Mouse (Mus musculus) thymus, postnatal 0 days (tissue): ENCODE results near the gene Trim26. TPM values are rescaled to one million over a fixed set of nuclear protein-coding genes. Genes with fewer than 3 reads are reported as not detected.
A peak's percentile ranks its signal among the peaks of the same experiment; 100 is the strongest.
"Not testable (repeated sequence)": the region's sequence is repeated elsewhere in the genome, so short reads cannot be mapped to it uniquely, and the experiment has no call there.

ENCODE experiments used
- DNase-seq: peaks from one replicate; pipeline ENCODE4 v3.0.0-alpha.2; 2015; ENCODE audit warnings: low spot score
- polyA plus RNA-seq: library from polyadenylated mRNA; unstranded; fragments of >200 nt; fragmentation: Nextera tagmentation; extraction: Ambion mirVana; gene quantifications from 2 replicates; pipeline ENCODE4 v1.2.1, GENCODE M21; 2015

Gene Trim26
- polyA plus RNA-seq, 1 experiment from 2014 or later = 19.9 TPM

DNA sequence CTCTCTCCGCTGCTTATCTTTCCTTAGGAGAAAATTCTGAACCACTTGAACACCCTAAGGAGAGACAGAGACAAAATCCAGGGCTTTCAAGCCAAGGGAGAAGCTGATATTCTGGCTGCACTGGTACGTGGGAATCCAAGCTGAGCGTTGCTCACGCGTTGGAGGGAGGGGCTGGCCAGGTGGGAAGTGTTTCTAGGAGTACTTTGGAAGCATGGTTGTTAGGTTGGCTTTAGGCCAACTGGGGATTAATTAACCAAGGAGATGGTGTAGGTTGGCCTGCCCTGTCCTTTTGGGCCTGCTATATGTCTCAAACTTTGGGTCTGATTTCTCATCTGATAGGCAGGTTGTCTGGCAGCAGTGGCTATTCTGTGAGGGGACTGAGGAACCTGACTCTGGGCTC is 14.3 kb downstream of the Trim26 start:
- no peak for DNase-seq

DNA sequence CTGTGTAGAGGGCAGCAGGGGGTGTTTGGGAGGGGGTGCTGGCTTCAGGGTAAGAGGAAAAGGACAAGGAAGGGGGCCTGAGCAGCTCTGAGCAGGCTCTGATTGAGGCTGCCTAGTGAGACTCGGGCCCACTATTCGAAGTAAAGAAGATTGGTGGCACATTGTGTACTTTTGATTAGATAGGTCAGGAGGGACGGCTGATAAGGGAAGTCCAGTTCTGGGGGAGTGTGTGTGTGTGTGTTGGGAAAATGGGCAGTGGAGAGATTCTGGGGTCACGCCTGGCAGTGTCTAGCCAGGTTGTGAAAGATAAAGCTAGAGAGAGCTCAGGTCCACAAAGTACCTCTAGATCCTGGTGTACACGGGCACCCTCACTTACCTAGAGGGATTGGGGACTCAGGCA is 14.7 kb downstream of the Trim26 start:
- DNase-seq = no peak

DNA sequence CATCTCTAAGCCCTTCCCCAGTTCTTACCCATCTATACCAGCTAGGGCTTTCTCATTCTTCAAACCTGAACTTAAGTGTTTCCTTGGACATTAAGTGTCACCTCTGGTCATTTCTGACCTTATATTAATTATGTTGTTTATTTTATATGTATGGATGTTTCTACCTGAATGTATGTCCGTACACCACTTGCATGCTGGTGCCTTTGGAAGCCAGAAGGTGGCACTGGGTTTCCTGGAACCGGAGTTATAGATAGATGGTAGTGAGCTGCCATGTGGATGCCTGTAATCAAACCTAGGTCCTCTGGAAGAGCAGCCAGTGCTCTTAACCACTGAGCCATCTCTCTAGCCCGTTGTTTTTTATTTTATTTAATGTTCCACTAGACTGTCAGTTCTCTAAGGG is 18.6 kb downstream of the Trim26 start:
- no peak for DNase-seq

DNA sequence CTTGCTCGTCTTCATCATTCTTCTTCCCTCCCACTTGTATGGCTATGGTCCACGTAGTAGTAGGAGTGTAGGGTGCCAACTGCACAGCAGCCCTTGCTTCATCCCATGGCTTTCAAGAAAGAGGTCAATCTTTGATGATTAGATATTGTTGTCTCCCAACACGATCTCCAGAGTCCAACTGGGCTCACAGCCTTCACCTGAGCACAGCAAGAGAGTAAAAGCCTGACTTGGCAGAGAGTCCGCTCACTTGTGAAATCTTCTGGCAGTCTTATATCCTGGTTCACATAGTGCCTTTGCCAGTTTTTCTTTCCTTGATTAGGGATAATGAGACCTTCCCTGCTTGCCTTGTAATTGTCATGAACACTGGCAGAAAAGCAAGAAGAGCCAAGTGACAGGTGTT is 19.3 kb downstream of the Trim26 start:
- DNase-seq = no peak

DNA sequence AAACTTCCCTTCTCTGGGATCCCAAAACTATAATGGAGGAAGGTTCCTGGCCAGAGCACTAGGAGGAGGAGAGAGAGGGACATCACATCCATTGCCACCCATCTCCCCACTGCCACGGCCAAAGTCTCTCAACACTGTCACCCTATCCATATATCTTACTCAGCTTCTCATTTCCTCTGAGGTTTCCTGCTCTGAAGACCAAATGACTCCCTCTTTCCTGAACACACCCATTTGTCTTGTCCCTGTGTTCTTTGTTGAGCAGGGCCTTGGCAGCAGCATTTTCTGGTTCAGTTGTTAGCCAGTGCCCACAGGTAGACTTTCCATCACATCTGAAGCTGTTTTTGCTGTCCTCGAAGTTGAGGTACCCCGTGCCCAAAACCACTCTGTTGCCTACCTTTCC is 21.2 kb downstream of the Trim26 start:
- no peak for DNase-seq

DNA sequence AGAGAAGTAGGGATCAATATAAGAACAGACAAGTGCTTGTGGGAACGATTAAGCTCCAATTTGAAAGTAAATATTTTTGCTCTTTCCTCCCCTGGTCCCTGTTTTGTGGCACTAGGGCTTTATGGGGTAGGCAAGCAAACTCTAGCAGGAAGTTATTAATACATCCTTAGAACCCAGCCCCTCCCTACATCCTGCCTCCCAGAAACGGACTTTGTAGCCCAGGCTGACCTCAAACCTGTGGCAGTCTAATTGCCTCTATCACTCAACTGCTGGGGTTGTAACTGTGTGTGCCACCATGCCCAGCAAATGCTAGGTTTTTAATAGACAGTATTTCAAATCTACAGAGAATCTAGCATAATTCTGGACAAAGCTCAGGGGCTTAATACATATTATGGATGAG is 24.7 kb downstream of the Trim26 start:
- DNase-seq = no peak

DNA sequence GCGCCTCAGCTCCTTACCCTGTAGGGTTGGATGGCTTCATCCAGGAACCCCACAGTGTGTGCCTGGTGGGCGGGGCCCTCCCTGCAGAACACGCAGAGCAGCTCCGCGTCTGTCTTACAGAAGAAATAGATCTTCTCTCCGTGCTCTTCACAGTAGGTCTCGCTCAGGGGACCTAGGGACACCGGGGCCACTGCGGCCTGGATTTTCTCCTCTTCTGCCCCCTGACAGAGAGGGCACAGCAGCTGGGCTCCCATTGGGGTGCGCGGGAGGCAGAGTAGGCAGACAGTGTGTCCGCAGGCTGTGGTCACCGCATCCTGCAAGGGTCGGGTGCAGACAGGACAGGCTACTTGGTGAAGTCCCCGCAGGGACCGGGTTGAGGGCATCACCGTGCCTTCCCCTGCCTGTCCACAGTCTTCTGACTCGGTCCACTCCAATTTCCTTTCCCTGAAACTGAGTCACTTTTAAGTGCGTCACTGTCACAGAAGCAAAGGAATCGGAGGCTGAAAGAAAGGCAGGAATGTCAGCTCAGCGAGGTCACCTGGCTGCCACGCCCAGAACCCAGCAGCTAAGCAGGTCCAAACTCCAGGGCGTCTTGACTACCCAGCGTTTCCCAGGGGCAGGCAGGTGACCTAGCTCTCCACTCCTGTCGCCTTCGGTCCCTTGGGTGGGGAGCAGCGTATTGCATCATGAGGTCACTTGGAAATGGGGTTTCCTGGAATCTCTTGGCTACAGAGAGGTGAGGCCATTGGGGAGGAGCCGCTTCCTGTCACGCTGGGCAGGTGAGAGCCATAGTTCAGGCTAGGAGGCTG is 30.0 kb downstream of the Trim26 start, which contains the start of gene Trim15:
TSS of gene Trim15 (minus strand) at position 492 of the 809 bp plus-strand sequence.
- DNase-seq = no peak

DNA sequence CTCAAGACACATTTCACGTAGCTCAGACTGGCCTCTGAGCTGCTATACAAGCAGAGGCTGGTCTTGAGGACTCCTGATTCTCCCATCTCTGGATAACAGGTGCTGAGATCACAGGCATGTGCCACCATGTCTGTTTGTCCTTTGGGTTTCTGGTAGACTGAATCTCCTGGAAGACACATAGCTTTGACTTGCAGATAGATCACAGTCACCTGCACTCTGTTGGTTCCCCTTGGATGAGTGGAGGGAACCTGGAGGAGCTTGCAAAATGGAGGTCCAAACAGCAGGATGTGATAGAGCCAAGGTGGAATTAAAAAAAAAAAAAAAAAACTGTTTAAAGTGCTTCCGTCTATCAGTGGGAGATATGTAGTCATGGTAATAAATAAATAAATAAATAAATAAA is 31.9 kb downstream of the Trim26 start:
- DNase-seq = no peak

DNA sequence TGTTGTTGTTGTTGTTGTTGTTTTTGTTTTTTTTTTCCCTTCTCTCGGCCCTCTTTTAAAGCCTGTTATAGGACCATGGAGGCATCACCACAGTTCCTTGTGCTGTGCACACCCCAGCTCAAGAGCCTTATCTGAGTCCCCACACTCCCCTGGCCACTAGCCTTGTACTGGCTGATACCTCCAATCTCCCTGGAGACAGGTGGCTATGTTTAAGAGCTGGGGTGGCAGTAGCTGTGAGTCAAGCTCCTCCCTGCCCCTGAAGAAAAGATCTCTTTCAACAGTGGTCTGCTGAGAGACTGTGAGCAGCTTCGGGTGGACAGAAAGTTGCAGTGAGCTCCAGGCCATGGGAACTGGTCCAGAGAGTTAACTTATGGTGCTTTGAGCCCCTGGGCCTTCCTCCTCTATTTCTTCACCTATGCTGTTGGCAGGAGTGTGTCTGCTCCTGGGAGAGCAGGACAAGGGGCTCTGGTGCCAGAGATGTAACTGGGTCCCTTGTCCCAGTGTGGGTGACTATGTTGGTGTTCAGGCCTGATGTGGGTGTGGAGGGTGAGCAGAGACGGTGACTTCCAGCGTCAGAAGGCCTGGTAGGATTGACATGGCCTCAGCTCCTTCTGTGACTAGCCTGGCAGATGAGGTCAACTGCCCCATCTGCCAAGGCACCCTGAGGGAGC is 32.5 kb downstream of the Trim26 start, which contains the start of gene Trim10:
TSS of gene Trim10 (plus strand) at position 291 of the 671 bp plus-strand sequence.
- DNase-seq = no peak

DNA sequence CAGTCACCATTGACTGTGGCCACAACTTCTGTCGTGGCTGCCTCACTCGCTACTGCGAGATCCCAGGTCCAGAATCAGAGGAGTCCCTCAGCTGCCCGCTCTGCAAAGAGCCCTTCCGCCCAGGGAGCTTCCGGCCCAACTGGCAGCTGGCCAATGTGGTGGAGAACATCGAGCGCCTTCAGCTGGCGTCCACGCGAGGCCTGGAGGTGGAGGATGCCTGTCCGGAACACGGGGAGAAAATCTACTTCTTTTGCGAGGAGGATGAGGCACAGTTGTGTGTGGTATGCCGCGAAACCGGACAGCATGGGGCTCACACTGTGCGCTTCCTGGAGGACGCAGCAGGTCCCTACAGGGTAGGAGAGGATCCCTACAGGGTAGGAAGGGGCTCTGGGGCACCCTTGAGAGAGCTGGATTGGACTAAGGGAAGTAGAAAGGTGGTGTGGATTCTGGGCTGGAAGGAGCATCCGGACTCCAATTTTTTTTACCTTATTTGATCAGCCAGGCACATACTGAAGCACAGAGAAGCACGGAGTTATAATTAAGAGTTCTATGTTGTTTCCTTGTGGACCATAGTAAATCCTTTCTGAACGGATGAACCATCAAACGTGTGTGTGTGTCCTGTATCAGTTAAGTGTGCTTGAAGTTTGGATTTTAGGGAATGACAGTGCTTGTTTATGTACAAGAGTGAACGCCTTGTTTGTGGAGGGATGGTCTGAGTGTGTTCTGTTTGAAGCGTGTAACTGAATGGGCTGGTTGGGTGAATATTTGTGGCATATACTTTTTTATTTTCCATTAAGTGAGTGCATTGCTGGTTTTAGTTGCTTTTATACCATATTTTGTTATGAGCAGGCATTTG is 33.2 kb downstream of the Trim26 start:
- DNase-seq = no peak

DNA sequence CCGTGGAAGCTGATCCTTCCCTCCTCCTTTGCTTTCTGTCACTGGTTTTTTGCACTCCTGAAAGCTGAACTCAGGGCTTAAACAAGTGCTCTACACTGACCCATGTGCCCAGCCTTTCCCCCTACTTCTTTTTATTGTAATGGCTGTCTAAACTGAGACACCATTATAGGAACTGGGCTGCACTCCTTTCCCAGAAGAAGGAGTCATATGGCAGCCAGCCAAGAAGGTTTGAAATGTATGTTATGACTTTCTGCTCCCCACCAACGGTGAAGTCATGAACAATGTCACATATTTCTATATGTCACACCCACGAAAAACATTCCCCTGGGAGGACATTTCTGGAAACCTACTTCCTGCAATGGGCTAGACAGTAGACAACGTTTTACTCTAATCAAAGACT is 37.7 kb downstream of the Trim26 start:
- no peak for DNase-seq

DNA sequence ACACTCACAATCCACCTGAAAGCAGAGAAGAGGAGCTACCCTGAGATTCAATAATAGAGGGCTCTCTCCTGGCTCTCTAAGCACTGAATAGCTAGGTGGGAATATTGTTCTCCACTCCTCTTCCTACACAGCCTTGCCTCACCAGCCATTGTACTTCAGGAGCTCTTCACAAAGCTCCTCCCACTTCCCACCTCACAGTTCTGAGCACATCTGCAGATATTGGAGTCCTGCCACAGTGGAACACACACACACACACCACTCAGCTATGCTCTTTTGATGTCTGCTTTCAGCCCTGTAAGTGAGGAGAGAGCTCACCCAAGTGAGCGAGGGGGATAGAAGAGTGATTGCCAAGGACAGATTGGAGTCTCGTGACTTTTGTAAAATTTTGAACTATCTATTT is 46.4 kb downstream of the Trim26 start:
- no peak for DNase-seq

DNA sequence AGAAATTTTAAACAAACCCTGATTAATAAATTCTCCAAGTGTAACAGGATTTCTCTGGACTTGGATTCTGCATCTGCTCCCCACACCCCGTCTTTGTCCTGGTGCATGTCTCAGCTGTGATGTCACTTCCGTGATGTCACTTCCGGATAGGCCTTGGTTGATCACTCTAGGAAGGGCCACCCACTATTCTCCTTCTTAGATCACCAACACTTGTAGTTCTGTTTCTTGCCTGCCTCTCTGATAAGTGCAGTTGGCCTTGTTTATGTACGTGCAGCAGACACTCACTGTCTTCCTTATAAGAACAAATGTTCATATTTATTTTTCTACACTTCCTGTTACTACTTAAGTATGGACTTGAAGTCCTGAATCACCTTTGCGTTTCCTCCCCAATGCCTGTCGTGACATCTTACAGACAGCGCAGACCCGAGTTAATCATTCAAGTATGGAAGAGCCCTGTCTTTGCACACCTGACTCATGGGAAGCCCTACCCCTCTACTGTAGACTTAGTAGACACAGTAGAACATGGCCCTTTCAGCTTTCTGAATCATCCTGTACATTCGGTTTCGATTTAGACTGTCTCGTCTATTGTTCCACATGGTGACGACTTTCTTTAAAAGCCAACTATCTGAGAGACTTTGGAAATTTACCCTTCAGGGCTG is 48.3 kb downstream of the Trim26 start:
- DNase-seq = no peak

DNA sequence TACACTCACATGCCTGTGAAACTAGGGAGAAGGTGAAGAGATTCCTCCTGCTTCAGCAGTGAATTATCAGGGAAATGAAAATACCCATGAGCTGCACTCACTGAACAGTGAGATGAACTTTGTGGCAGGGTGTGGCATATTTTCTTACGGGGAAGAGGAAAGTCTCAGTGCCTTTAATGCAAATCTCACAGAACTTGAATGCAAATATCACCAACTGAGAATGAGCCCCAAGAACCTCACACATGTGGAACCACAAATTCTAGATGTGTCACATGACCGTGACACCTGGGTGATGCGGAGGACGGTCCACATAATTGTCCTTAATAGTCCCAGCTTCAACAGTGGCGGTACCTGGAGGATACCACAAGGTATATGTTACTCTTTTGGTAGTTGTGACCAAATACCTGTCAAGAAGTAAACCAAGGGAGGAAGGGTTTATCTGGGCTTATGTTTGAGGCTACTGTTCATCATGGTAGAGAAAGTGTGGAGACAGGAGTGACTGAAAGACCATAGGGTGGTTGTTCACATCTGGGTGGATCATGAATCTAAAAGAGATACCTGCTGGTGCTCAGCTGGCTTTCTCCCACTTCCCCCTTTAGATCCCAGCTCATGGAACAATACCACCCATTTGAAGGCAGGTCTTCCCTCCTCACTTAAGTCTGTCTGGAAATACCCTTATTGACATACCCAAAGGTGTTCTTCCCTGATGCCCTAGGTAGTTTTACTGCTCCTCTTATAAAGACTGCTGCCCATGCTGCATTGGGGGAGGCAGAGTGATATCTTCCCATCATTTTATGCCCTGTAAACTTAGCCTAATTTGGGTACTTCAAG is 53.4 kb downstream of the Trim26 start, which contains the start of gene Trim40:
TSS of gene Trim40 (minus strand) at position 51 of the 831 bp plus-strand sequence.
- DNase-seq = no peak

DNA sequence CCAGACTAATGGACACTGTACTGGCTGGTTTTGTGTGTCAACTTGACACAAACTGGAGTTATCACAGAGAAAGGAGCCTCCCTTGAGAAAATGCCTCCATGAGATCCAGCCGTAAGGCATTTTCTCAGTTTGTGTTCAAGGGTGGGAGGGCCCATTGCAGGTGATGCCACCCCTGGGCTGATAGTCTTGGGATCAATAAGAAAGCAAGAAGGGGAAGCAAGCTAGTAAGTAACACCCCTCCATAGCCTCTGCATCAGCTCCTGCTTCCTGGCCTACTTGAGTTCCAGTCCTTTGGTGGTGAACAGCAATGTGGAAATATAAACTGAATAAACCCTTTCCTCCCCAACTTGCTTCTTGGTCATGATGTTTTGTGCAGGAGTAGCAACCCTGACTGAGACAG is 54.6 kb downstream of the Trim26 start:
- not testable (repeated sequence) for DNase-seq

DNA sequence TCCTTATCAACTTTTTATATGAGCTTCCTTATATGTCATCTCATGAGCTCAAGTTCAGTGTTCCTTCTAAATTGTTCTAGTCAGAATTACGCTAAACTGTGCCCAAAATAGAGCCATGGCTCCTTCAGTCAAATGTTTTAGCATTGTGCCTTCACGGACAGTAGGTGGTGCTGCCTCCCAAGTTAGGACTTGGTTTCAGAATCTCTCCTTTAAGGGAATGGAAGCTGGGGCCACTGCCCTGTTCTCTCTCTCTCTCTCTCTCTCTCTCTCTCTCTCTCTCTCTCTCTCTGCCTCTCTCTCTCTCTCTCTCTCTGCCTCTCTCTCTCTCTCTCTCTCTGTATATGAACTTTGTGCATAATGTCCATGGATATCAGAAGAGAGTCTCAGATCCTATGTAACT is 55.4 kb downstream of the Trim26 start:
- peak; percentile 40 for DNase-seq

DNA sequence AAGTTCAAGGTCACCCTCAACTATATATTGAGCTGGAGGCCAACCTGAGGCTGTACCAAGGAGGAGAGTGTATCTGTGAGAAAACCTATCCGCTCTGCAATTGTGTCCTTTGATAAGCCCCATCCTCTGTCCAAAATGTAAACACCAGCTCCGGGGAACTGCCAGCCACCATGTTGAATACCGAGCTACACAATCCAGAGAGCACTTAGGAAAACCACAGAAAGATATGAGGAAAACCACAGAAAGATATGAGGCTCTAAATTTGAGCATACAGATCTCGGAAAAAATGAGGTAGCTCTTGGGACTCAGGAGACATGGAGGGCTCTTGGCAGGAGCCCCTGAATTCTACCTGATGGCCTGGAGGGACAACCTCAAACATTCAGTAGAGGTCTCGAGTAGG is 56.5 kb downstream of the Trim26 start:
- no peak for DNase-seq

DNA sequence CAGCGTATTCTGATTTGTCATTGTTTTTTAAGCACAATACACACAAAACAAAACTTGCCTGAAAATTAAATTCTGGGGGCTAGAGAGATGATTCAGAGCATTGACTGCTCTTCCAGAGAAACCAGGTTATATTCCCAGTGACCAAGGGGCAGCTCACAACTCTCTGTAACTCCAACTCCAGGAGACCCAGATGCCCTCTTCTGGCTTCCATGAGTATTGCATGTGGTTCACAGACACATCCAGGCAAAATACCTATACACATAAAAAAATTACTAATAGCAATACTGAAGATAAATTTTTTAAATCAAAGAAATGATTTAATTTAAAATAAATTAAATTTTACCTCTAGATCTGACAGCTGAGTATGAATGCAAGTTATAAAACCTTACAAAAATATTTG is 59.6 kb downstream of the Trim26 start:
- no peak for DNase-seq

DNA sequence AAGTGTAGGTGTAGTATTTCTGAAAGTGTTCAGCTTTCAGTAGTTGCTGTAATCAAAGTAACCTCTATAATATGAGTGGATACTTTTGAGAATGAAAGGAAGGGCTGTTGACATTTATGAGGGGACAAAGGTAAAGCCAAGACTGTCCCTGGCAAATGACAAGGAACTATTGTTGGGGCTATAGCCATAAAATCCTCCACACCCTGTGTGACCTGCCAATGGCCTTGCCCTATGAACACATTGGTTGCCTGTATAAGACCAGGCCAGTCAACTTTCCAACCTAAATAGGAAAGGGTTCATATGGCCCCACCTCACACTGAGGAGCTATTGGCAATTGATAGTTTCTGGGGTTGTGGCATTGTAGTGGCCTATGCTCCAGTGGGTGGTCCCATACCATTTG is 60.1 kb downstream of the Trim26 start:
- DNase-seq = no peak

DNA sequence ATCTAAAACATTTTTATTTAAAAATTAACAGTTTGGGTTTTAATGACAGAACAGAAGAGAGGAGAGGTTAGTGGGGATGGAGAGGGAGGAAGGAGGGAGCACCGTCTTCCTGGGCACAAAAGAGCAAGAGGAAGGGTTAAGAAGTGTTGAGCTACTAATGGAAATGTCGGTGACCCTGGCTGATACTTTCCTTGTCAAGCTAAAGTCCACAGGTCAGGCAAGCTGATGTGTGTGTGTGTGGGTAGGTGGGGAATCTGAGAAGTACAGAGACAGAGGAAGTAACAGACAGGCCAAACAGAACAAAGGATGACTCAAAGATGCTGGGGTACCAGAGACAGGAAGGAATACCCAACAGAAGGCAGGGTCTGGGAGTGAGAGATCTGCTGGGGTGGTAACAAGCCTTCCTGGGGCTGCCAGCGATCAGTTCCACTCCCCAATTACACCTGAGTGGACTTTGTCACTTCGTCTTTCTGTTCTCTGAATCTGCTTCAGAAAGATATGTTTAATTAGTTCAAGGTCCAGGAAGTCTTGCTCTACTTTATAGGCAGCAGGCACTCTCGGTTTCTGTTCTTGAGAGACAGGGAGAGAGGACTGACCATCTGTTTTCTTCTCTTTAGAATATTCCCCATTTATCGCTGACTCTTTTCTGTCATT is 60.7 kb downstream of the Trim26 start, which contains the start of gene Trim31:
TSS of gene Trim31 (plus strand) at position 567 of the 654 bp plus-strand sequence.
- DNase-seq = no peak
